Mouse (Mus musculus) 3T3-L1 (cell line): ENCODE results near the gene Tox2.

Source experiments
- DNase-seq: peaks from one replicate; pipeline ENCODE4 v3.0.0-alpha.2; 2015; ENCODE audit warnings: low read depth, low spot score

Gene Tox2

GRCm38 (mm10) chr2:163253248-163254099 lies 50.5 kb downstream of the Tox2 start:
- DNase-seq: peak; percentile 23

DNA sequence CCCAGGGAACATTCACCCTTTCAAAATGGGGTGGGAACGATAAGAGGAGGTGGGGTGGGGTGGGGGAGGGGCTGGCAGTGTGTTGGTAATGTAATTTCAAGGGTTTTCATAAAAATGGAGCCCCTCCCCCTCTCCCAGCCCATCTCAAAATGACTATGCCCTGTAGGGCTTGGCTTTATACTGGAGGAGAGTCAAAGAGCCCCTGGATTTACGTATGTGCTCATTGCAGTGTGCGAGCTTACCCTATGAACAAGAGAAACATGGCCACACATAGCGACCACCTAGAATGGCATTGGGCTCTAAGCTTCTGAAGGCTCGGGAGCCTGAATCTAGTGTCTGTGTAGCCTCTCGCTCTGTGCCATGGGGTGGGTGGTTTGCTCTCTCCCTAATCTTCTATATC lies 51.3 kb downstream of the Tox2 start:
- no peak for DNase-seq

DNA sequence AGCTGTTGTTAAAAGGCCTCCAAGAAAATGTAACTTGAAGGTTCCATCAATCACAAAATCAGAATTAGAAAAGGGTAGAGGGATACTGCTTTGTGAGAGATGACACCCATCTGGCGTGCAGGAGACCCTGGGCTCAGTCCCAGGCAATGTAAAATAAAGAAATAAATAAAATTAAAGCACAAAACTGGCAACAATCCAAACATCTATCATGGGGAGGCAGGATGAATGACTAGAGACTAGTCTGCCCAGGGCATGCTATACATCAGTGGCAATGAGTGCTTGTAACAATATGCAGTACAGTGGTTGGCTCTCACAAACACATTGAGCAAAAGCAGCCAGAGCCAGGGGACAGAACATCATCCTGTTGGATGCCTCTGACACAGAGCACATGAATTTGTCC lies 53.8 kb downstream of the Tox2 start:
- DNase-seq: no peak

- DNase-seq: no peak
These were observed 58.6 kb downstream of the Tox2 start for GRCm38 (mm10) chr2:163261362-163262054.

DNA sequence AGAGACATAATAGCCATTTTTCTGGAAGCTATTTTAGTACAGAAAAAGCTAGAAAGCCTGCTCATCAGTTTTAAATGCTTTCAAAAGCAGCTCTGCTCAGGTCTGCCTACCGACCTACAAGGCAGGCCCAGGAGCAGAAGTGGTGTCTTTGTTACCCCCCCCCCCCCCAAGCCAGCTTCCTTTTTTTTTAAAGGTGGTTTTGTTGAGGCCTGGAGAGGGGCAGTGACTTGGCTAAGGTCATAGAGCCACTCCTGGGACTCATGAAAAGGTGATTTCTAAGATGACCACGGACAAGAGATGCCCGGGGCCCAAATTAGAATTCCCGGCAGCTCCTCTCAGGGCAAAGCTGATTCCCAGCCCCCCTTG lies 59.1 kb downstream of the Tox2 start:
- no peak for DNase-seq

DNA sequence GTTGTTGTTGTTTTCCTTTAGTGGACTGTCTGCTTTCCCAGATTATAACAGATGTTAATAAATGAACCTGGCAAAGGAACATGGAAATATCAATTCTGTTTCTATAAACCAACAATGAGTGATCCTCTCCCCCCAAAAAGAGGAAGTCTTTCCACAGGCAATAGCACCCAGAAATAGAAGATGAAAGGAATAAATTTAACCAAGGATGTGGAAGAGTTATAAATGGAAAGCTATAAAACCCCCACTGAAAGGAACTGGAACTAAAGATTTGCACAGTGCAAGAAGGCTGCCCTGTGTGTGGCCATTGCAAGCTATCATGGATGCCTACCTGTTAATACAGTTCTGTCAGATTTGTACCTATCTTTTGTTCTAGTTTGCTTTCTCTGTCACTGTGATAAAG lies 64.2 kb downstream of the Tox2 start:
- no peak for DNase-seq

DNA sequence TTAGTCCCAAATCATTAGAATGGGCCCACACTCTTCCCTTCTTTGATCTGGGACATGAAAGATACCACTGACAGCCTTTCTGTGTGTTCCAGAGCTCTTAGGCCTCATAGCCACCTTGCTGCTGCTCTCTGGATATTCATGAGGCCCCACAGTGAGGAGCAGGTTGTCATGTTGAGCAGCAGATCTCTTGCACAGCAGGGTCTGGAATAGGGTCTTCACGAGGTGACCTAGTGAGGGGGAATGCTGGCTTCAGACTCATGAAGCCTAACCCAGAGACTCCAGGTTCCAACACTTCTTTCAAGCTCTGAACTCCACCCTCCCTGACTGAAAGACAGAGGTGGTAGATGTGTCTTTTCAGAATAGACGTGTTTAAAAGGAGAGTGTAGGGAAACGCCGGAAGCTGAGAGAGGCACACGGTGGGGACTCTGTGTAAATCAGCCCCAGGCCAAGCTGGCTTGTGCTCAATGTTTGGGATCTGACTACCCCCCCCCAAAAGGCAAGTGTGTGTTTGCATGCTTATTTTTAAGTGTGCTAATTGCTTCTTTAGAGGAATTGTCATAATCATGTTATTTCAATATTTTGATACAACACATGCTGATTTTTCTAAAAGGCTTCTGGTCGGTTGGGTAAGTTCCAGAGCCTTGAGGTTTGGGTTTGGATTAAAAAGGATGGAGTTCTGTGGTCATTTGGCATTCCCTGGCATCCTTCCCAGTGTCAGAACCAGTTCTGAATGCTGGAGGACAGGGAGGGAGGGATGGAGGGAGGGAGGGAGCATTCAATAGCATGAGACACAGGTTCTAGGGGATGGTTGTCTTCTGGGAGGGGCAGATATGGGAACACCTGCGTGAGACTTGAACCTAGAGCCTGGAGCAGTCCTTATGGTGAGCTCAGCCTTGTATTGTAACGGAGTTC lies 68.9 kb downstream of the Tox2 start:
- DNase-seq: peak; percentile 87

GRCm38 (mm10) chr2:163273815-163274214 lies 70.9 kb downstream of the Tox2 start:
- no peak for DNase-seq

DNA sequence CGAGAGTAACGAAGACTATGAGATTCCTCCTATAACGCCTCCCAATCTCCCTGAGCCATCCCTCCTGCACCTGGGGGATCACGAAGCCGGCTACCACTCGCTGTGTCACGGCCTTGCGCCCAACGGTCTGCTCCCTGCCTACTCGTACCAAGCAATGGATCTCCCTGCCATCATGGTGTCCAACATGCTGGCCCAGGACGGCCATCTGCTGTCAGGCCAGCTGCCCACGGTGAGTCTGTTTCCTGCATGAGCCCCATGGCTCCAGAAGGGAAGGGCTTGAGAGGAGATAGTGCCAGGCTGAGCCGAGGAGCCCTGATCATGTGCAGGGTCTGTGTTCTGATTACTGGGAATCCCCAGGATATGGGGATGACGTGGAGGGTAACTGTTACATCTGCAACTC lies 73.1 kb downstream of the Tox2 start:
- no peak for DNase-seq

DNA sequence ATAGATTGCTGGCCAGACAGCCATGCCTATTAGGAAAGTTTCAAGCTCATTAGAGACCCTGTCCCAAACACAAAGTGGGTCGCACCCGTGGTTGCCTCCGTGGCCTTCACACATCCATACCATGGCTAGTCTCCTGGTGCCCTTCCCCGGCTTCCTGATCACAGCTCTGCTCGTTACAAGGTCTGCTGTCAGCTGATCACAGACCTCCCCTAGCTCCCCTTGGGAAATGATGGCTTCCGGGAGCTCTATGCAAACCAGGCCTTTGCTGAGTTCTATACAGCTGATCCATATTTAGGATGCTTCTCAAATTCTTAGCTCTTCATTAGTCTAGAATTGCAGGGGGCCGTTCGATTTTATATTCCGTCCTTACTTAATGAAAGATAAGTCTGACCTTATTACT lies 75.1 kb downstream of the Tox2 start:
- no peak for DNase-seq

DNA sequence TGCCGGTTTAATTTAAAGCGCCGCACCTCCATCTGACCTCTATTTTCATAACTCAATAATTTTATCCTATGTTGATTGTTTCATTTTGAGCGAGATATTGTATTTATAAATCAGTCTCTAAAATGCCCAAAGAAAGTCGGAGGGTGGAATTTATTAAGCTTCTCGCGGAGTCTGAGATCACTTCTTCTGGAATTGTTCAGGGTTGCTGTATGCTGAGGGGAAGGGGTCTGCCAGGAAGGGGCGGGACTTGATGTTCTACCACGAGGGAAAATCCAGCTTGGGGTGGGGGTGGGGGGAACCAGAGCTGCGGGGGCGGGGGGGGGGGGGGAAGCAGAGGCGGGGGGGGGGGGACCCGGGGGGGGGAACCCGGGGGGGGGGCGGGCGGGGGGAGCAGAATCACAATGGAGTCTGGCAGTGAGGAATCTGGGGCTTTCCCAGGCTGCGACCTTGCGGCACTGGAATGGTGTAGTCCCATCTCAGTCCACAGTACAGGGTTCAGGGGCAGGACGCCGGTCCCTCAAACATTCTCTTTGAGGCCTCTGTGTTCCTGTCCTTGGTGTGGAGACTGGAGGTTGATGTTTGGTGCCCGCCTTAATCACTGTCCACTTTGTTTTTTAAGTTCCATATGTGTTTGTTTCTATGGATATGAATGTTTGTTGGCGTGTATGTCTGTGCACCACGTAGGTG lies 77.9 kb downstream of the Tox2 start:
- DNase-seq: no peak

GRCm38 (mm10) chr2:163284856-163285255 lies 81.9 kb downstream of the Tox2 start:
- no peak for DNase-seq

GRCm38 (mm10) chr2:163285335-163285734 lies 82.4 kb downstream of the Tox2 start:
- DNase-seq: no peak

DNA sequence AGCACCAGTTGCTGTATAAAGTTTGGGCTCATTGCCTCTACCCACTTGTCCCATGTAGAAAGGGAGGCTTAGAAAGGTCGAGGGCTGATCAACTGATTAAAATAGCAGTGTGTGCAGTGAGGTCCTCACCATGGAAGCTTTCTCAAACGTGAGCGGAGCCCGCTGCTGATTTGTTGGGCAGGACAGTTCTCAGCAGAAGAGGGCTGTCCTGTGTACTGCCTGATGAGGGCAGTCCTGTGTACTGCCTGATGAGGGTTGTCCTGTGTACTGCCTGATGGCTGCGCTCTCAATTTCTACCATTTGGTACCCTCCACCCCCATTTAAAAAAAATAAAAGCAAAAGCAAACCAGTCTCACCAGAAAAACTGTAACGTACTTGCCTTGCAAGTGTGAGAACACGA lies 82.8 kb downstream of the Tox2 start:
- DNase-seq: no peak

- DNase-seq: no peak
These were observed 86.0 kb downstream of the Tox2 start for GRCm38 (mm10) chr2:163288881-163289379.

DNA sequence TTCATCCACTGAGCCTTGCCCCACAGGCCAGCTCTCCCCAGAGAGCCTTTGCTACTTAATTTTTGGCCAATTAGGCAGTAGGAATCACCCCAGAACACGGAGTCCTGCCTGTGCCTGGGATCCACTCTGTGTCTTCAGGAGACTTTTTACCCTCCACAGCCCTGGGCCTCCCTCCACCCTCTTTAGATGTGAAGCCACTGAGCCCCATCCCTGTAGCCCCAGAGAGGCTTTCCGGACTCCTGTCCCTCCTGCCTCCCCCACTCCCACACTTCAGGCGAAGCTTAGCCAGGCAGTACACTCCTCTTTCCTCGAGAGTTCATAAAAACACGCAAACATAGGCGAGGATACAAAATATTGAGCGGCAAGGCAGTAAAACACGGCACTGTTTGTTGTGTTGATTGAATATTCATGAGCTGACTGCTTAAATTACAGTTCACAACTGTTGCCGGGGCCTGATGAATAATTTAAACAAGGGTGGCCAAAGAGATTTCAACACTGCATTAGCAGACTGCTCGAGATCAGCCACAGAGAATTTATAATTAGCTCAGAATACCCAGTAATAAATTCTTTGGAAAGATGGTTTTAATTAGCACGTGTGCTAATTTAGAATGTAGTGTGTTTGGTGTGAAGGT lies 94.2 kb downstream of the Tox2 start:
- DNase-seq: no peak

- DNase-seq: no peak
These were observed 97.4 kb downstream of the Tox2 start for GRCm38 (mm10) chr2:163300069-163301060.

DNA sequence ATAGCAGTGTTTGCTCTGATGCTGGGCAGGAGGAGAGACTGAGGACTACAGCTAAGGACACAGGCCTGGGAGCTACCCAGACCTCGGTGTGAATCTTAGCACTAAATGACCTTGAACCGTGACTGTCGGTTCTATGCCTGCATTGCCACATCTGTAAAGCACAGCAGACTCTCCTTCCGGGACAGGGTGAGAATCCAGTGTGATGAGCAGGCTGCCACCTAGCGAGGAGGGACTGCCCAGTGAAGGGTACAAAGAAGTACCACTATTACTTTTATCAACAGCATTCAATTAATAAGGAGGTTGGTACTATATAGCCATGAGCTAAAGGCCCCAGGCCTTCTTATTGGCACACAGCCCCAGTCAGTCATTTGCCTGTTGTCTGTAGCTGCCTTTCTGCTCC lies 98.7 kb downstream of the Tox2 start:
- DNase-seq: peak; percentile 5

GRCm38 (mm10) chr2:163303037-163303436 lies 100.1 kb downstream of the Tox2 start:
- DNase-seq: no peak

DNA sequence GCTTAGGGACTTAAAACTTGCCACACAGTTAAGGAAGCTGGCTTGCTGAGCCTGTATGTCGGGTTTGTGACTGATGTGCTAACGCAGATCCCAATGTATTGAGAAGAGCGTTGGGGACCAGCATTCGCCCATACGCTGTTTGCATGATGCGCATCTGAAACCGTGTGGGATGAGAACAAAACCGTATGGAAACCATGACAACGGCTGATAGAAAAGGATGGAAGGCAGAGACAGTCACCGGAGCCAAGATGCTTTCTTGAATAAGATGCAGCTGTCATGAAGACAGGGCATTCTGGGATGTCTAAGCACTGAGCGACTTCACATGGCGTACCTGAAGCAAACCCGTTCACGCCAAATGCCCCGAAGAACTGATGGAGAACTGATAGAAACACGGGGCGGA lies 106.5 kb downstream of the Tox2 start:
- DNase-seq: no peak
